Mouse (Mus musculus): ENCODE data around the gene Mylk.
A peak's percentile ranks its signal among the peaks of the same experiment; 100 is the strongest.

The Mylk gene

GRCm38 (mm10) chr16:34902294-34902680, 157.3 kb downstream of the Mylk start:
- DNase-seq (ENCODE audit: low spot score in 2 of 2): peak; percentile 67

DNA sequence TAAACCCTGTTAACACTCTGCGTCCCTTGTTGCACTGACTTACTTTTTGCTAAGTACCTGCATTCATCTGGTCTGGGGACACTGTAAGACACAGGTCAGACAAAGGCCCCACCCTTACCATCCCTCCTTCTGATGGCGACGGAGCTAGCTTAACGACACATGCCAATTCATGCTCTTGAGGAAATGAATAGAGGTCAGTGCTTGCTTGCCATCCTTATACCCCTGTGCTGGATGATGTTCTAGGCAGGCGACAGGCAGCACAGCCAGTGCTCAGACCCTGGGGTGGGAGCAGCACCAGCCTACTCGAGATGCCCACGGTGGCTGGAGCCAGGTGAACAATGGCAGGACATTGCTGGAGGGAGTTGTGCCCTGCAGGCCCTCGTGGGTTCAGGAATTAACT, 157.8 kb downstream of the Mylk start:
- DNase-seq (ENCODE audit: low spot score in 2 of 2): no peak

DNA sequence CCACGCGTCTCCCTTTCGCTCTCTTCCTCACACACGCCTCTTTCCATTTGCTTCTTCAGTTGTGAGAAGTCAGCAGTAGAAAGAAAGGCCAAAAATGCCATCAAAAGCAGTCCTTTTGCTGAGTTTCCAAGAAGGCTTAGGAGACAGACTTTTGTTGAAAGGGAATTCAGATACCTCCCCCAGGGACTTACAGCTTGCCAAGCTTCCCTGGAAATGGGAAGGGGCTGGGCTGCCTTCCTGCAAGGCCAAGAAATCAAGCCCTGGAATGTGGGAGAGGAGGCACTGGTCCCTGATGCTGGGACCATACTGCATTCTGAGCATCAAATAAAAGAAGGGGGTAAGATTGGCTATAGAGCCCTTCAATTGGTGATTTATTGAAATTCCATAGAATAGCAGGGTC, 159.9 kb downstream of the Mylk start:
- no peak for DNase-seq (ENCODE audit: low spot score in 2 of 2)

DNA sequence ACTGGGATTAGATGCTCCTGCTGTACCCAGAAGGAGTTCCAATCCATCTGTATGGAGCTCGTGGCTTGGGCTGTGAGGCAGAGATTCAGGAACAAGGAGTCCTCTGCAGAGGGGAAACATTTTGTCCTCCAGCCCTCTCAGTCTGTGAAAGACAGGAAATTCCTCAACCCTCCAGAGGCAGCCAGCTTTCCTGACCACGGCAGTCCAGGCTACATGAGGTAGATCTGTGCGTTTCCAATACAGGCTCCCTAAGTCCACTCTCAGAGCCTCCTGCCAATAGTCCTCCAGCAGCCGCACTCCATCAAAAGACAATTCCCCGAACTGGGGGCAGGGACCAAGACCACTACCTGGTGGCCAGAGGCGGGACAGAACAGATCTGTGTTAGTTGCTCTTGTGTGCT, 164.4 kb downstream of the Mylk start:
- no peak for DNase-seq (ENCODE audit: low spot score in 2 of 2)

GRCm38 (mm10) chr16:34917373-34917900, 172.4 kb downstream of the Mylk start:
- no peak for DNase-seq (ENCODE audit: low spot score in 2 of 2)

GRCm38 (mm10) chr16:34920182-34920581, 175.2 kb downstream of the Mylk start:
- DNase-seq (ENCODE audit: low spot score in 2 of 2): no peak

DNA sequence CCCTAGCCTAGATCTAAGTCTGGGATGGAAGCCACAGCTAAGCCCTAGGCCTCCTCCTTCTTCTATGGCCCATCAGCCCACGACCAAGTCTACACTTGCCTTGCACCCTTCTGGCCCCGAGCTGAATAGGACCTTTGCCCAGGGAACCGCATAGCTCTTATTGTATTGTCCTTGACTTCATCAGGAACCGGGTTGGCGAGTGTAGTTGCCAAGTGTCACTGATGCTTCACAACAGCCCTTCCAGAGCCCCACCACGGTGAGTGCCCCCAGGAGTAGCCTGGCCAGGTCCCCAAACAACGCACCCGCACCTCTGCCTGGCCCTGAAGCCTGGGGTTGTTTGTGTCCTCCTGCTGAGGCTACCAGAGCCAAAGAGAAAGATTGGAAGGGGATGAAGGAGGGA, 175.9 kb downstream of the Mylk start:
- no peak for DNase-seq (ENCODE audit: low spot score in 2 of 2)

- DNase-seq (ENCODE audit: low spot score in 2 of 2): no peak
These were observed 176.3 kb downstream of the Mylk start for GRCm38 (mm10) chr16:34921319-34921718.

DNA sequence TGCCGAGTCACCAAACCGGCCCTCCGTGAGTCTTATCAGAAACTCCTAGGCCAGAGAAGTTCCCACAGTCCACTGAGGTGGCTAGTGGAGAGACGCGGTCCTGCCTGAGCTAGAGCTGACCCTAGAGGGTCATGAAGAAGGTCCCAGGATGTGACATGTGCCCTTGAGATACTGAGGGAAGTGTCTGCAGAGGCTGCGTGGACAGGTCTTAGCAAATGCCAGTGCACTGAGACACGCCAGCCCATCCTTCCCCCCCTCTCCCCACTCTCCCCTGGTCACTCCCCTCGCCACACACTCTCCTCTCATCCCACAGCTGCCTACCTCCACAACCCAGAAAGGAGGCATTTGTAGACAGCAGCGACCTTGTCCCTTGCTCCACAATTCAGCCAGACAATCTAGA, 178.6 kb downstream of the Mylk start:
- no peak for DNase-seq (ENCODE audit: low spot score in 2 of 2)

- no peak for DNase-seq (ENCODE audit: low spot score in 2 of 2)
These were observed 179.3 kb downstream of the Mylk start for GRCm38 (mm10) chr16:34924324-34924723.

GRCm38 (mm10) chr16:34924937-34925618, 180.1 kb downstream of the Mylk start:
- DNase-seq (ENCODE audit: low spot score in 2 of 2): no peak

GRCm38 (mm10) chr16:34926531-34927435, 181.8 kb downstream of the Mylk start:
- no peak for DNase-seq (ENCODE audit: low spot score in 2 of 2)

DNA sequence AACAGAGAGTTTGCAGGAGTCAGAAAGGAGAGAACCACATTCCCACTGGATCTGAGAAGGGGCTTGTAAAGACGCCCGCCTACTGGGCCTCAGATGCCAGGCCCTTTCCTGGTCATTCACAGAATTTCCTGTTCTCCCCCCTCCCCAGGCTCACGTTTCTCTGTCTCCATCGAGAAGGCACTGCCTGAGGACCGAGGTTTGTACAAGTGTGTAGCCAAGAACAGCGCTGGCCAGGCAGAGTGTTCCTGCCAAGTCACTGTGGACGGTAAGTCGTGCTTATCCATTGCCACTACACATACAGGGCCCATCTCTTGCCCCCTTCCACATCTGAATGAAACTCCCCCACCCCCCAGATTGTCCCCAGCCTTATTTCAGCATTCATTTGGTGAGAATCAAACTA, 184.7 kb downstream of the Mylk start:
- no peak for DNase-seq (ENCODE audit: low spot score in 2 of 2)

DNA sequence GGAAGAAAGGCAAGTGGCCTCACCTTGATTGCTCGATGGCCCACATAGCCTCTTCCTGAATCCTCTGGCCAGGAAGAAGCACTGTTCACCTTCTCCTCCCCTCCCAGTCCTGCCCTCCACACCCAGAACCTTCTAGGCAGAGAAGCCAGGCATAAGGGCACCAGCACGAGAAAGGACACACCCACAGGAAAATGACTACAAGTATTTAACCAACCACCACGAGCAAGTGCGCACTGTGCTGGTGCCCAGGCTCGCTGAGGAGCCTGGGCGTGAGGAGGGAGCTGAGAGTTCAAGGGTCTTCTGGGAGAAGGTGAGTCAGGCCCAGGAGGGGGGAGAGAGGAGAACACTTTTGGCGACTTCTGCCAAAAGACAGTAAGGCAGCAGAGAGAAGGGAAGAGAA, 185.1 kb downstream of the Mylk start:
- DNase-seq (ENCODE audit: low spot score in 2 of 2): no peak

GRCm38 (mm10) chr16:34931306-34931705, 186.3 kb downstream of the Mylk start:
- DNase-seq (ENCODE audit: low spot score in 2 of 2): no peak

DNA sequence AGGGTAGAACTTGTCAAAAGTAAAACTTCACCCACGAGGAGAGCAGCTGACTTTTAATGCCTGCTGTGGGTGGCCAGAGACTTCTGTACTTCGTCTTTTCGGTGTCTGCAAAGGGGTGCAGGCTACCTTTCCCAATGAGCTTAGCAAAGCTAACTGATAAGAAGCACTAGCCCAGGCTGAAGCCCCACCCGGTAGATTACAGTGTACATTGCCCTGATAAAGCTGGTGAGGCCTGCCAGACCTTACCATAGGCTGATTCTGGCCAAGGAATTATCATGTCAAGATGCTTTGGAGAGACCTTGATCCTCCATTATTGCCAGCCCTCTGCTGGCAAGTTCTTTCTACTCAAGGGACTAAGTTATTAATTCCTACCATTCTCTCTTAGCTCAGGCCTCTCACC, 188.2 kb downstream of the Mylk start:
- DNase-seq (ENCODE audit: low spot score in 2 of 2): no peak

DNA sequence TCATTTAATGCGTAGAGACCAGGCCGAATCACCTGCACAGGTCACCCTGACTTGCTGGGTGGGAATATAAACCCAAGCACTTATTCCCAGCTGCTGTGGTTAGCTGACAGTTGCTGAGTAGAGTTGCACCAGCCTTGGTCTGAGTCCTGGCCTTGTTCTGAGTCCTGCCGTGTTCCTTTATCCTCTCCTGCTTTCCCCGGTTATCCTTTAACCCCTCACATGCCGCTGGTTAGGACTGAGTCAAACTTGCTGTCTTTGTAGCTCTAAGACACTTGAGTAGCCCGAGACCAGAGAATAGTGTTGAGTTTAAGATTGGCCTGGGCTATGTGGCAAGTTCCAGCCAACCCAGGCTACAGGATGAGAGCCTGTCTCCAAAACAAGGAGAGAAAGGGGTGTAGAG, 189.5 kb downstream of the Mylk start:
- no peak for DNase-seq (ENCODE audit: low spot score in 2 of 2)

DNA sequence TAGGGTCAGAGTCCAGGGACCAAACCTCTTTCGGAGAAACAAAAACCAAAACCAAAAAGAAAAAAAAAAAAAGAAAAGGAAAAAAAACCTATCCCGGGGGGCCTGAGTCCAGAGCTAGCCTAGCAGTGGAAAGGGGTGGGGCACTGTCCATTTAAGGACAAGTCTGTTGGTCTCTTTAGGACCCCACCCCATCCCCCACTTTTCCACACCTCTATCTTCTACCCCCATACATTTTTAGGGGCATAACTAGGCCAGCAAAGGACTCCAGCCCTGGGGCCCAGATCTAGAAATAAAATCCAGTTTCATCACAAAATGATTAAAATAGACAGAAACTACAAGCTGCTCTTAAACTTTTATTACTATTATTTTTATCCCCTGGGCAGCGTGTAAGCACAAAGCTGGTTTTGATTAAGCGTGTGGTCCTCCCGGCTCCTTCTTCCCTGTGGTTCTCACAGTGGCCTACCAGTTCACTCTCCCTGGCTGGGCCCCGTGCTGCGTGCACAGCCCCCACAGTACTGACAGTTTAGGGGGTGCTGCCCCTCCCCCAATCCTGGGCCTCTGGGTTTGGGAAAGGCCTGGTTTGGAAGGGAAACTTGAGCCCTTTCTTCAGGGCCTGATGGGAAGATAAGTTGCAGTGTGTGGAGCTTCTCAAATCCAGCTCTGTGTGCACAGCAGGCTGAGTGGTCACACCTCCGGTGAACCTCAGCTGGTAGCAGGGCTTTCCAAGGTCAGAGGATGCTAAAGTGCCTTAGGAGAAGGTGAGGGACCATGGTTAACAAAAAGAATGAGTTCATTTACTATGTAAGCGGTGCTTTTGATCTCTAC, 190.7 kb downstream of the Mylk start:
- DNase-seq (ENCODE audit: low spot score in 2 of 2): no peak

- DNase-seq (ENCODE audit: low spot score in 2 of 2): no peak
These were observed 191.4 kb downstream of the Mylk start for GRCm38 (mm10) chr16:34936339-34936810.

DNA sequence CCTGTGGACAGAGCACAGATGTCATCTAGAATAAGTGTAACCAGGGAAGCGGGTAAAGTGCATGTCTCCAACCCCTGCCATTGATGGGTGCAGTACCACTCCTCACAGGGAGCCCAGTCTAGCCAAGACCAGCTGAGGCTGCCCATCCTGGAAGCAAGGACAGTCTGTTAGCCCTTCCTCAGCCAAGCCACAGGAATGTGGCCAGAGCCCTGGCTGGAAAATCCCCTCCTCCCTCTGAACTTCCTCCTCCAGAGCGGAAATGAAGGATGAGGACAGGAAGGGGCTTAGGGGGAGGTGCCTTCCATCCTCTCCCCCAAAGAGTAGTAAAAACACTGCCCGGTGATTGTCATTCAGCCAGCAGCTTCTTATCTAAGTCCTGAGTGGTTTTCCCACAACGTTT, 192.6 kb downstream of the Mylk start:
- DNase-seq (ENCODE audit: low spot score in 2 of 2): no peak

- no peak for DNase-seq (ENCODE audit: low spot score in 2 of 2)
These were observed 193.2 kb downstream of the Mylk start for GRCm38 (mm10) chr16:34938248-34938647.

- no peak for DNase-seq (ENCODE audit: low spot score in 2 of 2)
These were observed 194.9 kb downstream of the Mylk start for GRCm38 (mm10) chr16:34939951-34940350.

Measured in frontal cortex, postnatal 25 days (tissue).